Mouse (Mus musculus) cerebellum, adult (tissue): Measurements from ENCODE around the gene Proser1.
A peak's percentile ranks its signal among the peaks of the same experiment; 100 is the strongest.

ENCODE experiments used
- ATAC-seq: cut with Nextera tagmentation; 2 replicates; pipeline ENCODE4 v1.9.2; 2017; ENCODE audit warnings: mild to moderate bottlenecking, moderate library complexity, mixed read lengths; ENCODE audit not compliant: insufficient number of reproducible peaks, low FRiP score, low TSS enrichment

The Proser1 gene

DNA sequence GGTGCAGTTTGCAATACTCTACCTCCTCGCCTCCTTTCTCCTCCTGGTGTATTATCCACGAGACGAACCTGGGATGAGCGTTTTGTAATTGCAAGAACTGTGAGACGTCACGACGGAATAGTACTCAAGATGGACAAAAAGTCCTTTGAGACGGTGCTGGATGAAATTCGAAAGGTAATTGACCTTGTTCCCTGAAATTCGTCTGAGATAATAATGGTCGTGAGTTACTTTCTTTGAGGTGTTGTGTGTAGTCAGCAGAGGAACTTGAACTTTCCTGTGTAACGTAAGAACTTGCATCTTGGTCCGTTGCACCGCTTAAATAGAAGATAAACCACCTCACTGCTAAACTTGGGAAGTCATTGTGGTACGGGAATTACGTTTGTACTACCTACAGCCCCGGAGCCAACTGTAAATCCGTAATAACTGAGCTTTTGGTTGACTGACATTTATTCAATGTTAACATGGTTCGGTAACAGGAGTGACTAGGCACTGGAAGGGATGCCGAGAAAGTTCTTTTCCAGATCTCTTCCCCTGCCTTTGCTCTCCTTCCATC is 756 bp downstream of the Proser1 start:
- no peak for ATAC-seq

DNA sequence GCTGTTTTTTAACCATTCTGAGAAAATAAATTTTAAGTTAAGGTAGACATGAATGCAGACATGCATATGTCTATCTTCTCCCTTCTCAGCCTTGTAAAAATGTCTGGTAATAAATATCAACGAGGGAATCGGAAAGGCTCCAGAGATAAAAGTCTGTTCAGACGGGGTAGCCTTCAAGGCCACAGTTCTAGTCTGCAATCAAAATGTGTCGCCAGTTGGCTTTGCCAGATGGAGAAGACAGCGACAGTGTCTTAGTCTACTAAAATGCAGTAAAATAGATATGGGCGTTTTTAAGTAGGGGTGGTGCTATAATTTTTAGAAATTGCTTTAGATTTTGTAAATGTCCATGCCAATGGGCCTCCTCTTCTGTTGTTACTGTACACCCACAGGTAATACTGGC is 1.9 kb downstream of the Proser1 start:
- ATAC-seq: no peak

DNA sequence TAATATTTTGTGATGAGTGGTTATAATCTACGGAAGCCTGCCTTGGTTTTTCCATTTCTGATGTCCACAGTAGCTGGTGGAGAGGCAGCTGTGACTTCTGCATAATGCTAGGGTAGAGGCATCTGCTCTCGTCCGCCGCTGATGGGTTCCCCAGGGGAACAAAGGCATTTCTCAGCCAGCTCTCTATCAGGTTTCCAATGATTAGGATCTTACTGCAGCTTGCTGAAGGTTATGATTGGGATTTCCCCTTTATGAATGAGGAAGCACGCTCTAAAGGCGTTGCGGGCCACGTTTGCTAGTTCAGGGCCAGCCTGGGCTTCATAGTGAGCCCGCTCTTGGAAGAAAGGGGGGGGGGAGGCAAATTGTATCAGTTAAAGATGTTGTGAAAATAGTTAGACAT is 3.0 kb downstream of the Proser1 start:
- no peak for ATAC-seq

DNA sequence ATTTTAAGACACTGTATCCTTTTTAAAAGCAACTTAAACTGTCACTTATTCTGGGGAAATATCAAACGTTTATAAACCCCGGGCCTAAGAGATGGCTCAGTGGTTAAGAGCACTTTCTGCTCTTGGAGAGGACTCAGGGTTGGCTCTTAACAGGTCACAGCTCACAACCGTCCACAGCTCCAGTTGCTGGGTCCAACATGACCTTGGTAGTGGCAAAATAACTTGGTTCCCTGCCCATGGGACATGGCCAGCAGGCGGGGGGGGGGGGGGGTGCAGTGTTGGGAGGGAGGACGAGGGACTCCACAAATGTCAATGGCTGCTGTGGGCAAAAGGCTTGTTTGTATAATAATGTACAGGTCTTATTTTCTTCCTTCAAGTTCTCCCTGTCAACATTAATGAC is 3.9 kb downstream of the Proser1 start:
- no peak for ATAC-seq

DNA sequence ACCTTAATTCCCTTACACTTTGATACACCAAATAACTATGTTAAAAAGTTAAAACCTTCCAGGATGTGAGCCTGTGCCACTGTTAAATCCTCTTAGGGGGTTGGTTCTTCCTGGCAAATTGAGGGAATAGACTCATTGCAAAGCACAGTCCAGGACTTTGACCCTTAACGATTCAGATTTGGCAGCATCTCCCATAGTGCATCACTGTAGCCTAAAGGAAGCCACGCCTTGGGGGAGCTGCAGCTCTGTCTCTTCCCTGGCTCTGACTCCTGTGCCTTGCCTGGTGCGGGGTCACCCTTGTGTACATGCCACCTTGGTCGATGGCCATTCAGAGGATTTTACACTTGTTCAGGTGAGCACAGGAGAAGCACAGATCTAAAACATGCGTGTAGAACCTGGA is 6.2 kb downstream of the Proser1 start:
- no peak for ATAC-seq

DNA sequence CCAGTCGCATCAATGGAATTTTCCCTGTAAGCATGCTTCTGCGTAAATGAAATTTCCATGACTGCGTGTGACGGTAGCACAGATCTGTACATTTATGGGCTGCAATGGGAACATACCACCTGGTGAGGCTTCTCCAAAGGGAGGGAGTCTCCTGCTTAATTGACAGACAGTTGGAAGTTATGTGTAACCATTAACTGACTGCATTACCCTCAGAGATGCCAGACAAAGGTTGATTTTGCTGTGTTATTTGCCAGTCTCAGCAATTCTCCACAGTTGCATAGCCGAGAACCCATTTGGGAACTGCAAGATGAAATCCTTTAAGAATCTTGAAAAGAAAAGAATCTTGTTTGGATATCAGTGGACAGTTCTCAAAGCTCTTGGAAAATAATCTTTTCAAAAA is 8.6 kb downstream of the Proser1 start:
- no peak for ATAC-seq

DNA sequence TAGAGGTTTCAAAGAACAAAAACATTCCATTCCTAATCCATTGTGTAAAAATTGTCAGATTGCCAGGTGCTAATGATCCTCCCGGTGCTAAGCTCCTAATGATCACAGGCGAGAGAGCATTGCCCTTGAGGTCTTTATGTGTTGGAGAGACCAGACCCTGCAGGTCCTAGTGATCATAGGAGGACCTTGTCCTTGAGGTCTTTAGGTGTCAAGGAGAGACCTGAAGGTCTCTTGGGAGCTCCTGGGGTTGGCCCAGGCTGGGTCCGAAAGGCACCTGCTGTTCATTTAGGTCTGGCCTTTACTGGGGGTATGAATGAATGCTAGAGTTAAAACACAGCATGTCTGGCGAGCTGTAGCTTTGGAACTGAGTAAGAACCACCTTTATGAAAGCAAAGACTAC is 10.7 kb downstream of the Proser1 start:
- ATAC-seq: no peak

DNA sequence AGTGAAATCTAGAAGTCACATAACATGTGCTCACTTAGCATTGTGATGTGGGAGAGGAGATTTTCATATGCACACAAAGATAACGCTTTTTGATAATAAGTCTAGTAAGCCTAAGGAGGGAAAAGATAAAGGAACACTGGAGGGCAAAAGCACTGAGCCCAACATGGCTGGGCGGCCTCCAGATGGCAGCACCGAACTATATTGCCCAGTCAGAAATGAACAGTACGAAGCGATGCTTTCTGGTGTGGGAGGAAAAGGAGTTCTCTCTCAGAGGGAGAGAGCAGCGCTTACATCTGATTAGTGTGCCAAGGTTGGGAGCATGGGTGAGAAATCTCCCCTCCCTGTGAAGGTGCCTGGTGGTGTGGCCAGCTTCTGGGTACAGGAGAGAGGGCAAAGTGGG is 12.4 kb downstream of the Proser1 start:
- no peak for ATAC-seq

DNA sequence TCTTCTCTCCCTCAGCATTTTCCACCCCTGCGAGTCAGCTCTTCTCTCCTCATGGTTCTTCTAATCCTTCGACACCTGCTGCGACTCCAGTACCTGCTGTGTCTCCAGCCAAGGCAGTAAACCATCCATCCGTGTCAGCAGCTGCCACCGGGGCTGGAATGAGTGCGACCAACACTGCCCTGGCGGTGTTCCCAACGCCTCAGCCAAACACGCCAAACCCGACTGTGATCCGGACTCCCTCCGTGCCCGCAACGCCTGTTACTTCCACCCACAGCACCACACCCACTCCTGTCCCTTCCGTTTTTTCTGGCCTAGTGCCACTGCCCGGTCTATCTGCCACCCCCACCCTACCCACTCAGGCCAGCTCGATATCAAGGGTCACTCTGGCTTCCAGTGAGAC is 14.0 kb downstream of the Proser1 start:
- ATAC-seq: no peak

DNA sequence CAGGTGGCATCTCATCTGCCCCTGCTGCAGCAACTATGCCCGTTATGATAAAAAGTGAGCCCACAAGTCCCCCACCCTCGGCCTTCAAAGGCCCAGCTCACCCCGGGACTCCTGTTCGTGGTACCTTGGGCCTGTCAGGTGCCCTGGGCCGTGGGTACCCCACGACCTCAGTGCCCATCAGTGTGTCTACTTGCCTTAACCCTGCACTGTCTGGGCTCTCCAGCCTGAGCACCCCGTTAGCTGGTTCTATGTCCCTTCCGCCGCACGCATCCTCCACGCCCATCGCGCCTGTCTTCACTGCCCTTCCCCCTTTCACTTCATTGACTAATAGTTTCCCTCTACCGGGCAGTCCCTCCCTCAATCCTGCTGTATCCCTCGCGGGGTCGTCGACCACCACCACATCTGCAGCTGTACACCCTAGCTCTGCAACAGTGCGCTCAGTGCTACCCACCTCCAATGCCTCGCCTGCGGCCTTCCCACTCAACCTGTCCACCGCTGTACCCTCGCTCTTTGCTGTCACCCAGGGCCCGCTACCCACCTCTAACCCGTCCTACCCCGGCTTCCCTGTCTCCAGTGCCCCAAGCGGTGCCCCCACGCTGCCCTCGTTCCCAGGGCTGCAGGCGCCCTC is 15.1 kb downstream of the Proser1 start:
- ATAC-seq: no peak

DNA sequence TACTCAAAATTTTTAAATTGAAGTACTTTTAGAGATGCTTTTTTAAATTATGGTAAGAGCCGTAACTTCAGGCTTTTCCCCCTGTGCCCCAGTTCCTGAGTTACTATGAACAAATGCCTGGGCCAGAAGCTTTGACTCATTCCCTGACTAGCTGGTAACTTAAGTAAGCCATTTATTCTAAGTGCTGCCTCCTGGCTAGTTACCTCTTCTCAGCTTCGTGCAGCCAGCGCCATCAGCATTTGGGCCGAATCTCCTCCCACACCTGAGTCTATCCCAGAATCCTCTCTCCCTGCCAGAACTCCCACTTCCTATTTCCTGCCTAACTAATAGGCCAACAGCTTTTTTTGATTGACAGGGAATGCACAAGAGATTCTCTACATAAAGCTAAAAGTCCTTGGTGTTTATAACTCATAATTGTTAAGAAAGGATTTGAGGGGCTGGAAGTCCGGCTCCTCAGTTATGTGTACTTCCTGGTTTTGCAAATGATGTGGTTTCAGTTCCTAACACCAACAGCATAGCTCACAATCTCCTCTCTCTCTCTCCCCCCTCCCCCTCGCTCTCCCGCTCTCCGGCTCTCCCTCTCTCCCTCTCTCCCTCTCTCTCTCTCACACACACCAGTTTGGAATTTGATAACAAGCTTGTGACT is 20.1 kb downstream of the Proser1 start:
- ATAC-seq: no peak

DNA sequence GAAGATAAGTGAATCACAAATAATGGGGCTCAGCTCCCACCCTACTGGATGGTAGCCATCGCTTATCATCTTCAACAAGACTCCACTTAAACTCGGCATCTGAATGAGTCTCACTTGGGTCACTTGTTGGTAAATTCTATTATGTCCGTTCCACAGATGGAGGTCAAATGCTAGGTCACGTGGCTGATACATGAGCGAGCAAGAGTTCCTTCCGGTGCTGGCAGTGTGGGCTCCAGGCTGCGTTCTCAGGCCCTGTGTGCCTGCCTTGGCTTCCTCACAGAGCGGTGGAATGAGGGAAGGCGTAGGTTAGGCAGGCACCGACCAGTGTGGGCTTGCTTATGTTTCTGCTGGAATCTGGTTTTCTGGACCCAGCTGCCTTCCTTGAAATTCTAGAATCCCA is 23.1 kb downstream of the Proser1 start:
- no peak for ATAC-seq

DNA sequence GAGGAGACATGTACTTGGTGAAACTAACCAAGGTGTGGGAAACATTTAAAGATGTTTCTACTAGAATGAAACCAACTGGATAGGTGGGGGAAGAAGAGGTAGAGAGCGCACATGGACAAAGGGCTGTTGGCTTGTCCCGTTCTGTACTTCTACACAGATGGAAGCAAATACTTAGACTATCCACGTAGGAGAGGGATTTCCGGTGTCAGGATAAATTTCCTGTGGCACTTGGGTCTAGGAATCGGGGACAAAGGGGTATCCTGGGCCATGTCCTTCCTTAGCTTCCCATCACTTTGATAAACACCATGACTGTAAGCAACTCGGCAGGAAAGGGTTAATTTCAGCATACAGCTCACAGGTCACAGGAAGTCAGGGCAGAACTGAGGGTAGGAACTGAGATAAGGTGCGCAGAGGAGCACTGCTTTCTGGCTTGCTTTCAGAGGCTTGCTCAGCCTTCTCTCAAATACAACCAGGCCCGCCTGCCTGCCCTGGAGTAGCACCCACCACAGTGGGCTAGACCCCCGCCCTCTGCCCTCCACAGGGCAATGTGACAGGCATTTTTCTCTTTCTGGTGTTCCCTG is 23.6 kb downstream of the Proser1 start:
- ATAC-seq: no peak

DNA sequence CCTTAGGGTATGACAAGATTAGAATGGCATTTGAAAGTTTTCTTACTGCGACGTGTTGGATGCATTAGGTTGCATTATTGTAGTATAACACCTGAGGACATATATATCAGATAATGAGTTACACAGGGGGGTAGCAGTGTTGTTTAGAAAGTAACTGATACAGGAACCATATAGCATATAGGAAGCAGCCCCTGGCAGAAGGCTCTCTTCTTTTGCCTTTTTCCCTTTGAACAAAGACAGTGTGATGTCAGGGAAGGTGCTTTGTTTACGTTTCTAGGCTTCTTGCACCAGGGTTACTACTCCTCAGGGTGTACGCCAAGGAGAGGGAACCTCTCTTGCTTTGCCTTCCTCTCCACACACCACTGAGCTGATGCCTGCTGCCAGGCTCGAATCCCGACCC is 24.9 kb downstream of the Proser1 start, which contains the start of gene Stoml3:
TSS of gene Stoml3 (plus strand) at position 301 of the 400 bp plus-strand sequence.
- no peak for ATAC-seq

DNA sequence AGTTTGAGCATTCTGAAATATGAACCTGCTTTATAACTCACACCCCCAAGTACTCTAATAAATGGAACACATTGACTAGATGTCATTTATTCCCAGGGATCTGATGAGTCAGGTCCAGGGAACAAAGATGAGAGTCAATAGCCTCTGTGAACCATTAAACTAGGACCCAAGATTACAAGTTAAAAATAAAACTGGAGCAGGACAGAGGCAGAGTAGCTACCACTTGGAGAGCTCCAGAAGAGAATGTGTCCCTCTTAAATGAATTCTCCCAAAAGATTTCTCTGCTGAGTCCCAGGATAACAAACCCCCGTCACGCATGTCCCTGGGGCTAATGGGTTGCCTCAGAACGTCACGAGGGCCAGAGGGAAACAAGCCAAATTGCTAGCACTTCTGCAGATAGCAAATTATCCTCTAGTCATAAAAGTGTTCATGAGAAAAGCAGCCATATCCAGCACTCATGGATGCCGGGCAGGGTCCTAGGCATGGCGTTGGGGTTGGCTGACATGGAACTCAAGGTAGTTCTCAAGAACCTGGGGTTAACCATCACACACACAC is 35.0 kb downstream of the Proser1 start:
- no peak for ATAC-seq

DNA sequence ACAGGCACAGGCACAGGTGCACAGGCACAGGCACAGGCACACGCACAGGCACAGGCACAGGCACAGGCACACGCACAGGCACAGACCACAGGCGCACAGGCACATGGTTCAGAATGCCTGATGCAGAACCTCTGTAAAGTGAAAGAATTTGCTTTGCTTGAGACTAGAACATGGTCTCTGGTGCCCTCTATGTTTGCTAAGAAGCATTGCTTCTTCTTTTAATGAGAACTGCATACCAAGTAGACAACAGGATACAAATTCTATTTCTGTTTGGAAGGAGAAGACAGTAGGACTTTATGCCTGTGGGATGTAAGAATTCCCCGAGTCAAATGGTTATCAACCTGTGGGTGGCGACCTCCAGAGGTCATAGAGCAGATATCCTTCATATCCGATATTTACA is 39.0 kb downstream of the Proser1 start:
- ATAC-seq: peak; percentile 61; the same call in 1 of the 2 replicates

DNA sequence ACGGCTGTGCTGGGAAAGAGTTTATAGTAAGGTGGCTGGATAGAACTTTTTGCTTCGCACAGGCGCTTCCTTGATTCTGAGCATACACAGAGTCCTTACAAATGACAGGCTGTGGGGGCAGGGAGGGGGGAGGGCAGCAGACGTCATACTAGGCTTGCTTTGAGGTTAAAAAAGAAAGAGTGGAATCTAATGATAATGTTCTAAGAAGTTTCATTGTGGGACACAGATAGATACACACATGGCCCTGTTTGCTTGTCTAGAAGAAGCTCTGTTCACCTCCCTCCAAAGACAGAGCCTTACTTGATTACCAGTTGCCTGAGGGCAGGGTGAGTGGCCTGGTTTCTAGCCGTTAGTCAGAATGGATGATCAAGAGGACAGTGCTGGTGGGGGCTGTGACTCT is 49.6 kb downstream of the Proser1 start:
- ATAC-seq: no peak

DNA sequence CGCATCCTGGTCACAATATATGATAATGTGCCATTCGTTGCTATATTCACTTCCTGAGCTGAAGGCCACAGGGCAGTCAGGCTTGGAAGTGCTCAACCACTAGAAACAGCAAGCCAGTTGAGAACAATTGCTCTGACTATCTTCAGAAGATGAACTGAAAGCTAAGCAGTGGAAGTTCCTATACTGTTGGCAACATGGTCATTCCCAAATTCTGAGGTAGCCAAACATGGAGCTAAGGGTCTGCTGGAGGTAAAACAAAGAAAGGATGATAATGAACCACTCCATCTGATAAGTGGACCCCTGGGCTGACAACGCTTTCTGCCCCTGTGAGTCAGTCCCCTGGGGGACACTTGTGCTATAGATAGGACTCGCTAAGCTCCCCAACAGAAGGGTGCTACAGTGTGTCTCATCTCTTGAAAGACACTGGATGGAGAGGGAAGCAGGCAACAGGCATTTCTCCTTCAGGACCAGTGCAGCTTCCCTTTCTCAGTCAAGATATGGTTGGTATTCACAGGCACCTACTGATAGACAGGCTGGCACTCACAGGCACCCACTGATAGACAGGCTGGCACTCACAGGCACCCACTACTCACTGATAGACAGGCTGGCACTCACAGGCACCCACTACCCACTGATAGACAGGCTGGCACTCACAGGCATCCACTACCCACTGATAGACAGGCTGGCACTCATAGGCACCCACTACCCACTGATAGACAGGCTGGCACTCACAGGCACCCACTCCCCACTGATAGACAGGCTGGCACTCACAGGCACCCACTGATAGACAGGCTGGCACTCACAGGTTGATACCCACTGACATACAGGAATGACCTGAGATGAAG is 51.0 kb downstream of the Proser1 start:
- ATAC-seq: no peak

DNA sequence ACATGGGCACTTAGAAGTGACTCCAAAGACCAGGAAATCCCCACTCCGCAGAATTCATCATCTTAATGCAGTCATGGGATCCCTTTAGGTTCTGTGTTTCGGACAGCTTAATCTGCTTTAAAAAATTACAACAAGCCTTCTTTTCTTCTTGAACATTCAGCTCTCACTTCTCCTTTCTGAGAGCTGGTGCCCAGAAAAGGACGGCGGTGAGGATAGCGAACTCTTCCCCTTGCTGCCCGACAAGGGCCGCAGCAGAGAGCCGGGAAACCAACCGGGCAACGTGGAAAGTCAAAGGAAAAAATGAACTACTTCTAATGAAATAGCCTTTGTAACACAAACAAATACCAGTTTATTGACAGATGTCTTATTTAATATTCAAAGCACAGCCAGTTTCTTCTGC is 59.3 kb downstream of the Proser1 start:
- ATAC-seq: no peak

DNA sequence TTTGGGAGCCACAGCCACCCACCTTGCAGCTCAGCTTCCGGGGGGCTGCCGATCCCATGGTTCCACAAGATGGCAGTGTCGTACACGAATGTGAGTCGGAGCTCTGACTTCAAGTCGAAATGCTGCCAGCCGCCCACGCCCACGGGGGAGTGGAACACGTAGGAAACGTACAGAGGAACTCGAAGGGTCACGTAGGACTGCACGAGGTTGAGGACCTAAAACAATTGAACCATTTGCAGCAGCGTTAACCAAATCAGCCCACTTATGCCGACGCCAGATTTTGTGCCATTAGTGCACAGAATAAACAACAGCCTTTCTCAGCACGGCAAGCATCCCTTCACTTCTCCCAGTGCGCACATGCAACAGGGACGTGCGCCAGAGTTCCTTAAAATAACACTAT is 62.3 kb downstream of the Proser1 start:
- ATAC-seq: peak; percentile 66

DNA sequence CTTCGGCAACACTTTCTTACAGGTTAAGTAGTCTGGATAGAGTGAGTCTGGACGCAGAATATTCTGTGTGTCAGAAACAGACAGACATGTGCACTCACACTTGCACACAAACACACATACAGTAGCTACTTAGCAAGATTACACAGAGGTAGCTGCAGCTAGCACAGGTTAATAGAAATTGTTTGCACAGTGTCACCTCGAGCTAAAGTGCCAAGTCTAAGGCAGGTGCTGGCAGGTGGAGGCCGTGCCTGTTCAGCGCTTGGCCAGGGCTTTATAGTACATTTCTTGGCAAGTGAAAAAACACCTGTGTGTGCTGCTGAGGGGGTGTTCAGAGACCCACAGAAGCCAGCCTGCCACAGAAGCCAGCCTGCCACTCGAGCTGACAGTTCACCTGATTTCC is 66.8 kb downstream of the Proser1 start:
- no peak for ATAC-seq
